Mouse (Mus musculus) lung, postnatal 0 days (tissue): ENCODE data around the gene C1qtnf7.

Source experiments
- CTCF ChIP-seq: IDR thresholded peaks from 2 replicates; pipeline ENCODE4 v1.5.1; 2016; ENCODE audit warnings: antibody characterized with exemption, mild to moderate bottlenecking
- EP300 ChIP-seq: IDR thresholded peaks from 2 replicates; pipeline ENCODE4 v1.6.1; 2016; ENCODE audit warnings: antibody characterized with exemption, mild to moderate bottlenecking, control low read depth

- no peak for TF ChIP-seq CTCF
- no peak for TF ChIP-seq EP300
These were observed 4.6 kb downstream of the C1qtnf7 start for GRCm38 (mm10) chr5:43519905-43520304.
